Mouse (Mus musculus): ENCODE data around the gene Ybx3. TPM values are rescaled to one million over a fixed set of nuclear protein-coding genes. Genes with fewer than 3 reads are reported as not detected.
A peak's percentile ranks its signal among the peaks of the same experiment; 100 is the strongest.

Gene Ybx3
- total and polyA plus RNA-seq, 2 experiments from 2014 or later = 36.2 to 89.3 TPM

GRCm38 (mm10) chr6:131374594-131375340, 13.5 kb downstream of the Ybx3 start:
- no peak overlapping the region for H3K4me2 ChIP-seq (ENCODE audit: low read depth)
- no peaks in the 10 kb centered on the region for H3K9me3 ChIP-seq (ENCODE audit: low read length)
- WGBS = 67% methylated on average over 13 of the region's 13 CpGs
- peak; percentile 38 for DNase-seq
- H3K27me3 ChIP-seq (ENCODE audit: insufficient read depth, low read length) = no peaks in the 10 kb centered on the region
- no peak overlapping the region for H3K27ac ChIP-seq (ENCODE audit: low read depth, low read length)
- no peak overlapping the region for H3K9ac ChIP-seq
- no peak overlapping the region for H3K4me3 ChIP-seq (ENCODE audit: low read depth, low read length)
- ATAC-seq = peak; percentile 79
- H3K36me3 ChIP-seq (ENCODE audit: insufficient read depth) = peaks cover 41% of the 10 kb centered on the region
- TF ChIP-seq CTCF (IDR thresholded peaks at IDR 0.05; ENCODE audit: low read depth) = no peak
- H3K4me1 ChIP-seq (ENCODE audit: insufficient read depth) = no peaks in the 10 kb centered on the region; the same call in 1 of the 2 replicates

- Histone ChIP-seq H3K27me3 (ENCODE audit: insufficient read depth, low read length) (no peaks in the 10 kb centered on the region), H3K27ac (ENCODE audit: low read depth, low read length) (no peak overlapping the region), H3K4me1 (ENCODE audit: insufficient read depth) (no peaks in the 10 kb centered on the region; the same call in 1 of the 2 replicates), H3K4me2 (ENCODE audit: low read depth) (no peak overlapping the region), H3K9ac (no peak overlapping the region), H3K36me3 (ENCODE audit: insufficient read depth) (peaks cover 45% of the 10 kb centered on the region), H3K4me3 (ENCODE audit: low read depth, low read length) (no peak overlapping the region), H3K9me3 (ENCODE audit: low read length) (no peaks in the 10 kb centered on the region)
- TF ChIP-seq CTCF (IDR thresholded peaks at IDR 0.05; ENCODE audit: low read depth) = no peak
- ATAC-seq = no peak
- WGBS = 95% methylated on average over 5 of the region's 5 CpGs
- no peak for DNase-seq
Measured at GRCm38 (mm10) chr6:131373160-131373559, 15.1 kb downstream of the Ybx3 start.

DNA sequence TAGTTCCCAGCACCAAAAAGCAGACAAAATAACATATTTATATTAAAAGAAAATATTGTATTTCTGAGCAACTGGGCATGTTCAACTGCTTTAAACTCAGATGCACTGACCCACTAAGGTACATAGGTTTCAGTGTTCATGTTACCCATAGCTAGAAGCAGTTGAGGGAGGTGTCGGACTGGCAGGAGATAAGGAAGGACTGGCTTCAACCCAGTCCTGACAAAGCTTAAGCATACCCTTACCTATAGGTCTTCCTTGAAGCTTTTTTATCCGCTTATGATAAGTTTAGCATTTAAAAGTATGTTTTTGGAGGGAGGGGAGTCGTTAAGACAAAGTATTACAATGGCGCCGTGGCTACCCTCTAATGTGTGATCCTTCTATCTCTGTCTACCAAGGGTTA, 17.5 kb downstream of the Ybx3 start:
- DNase-seq (no peak), ATAC-seq (no peak)
- WGBS = 95% methylated on average over 5 of the region's 5 CpGs
- no peak overlapping the region for H3K4me2 ChIP-seq (ENCODE audit: low read depth)
- no peak overlapping the region for H3K27ac ChIP-seq (ENCODE audit: low read depth, low read length)
- H3K9me3 ChIP-seq (ENCODE audit: low read length) = no peaks in the 10 kb centered on the region
- H3K4me1 ChIP-seq (ENCODE audit: insufficient read depth) = no peaks in the 10 kb centered on the region; the same call in 1 of the 2 replicates
- TF ChIP-seq CTCF (IDR thresholded peaks at IDR 0.05; ENCODE audit: low read depth) = no peak
- H3K4me3 ChIP-seq (ENCODE audit: low read depth, low read length) = no peak overlapping the region
- no peaks in the 10 kb centered on the region for H3K27me3 ChIP-seq (ENCODE audit: insufficient read depth, low read length)
- H3K9ac ChIP-seq = no peak overlapping the region
- H3K36me3 ChIP-seq (ENCODE audit: insufficient read depth) = peaks cover 48% of the 10 kb centered on the region

- Histone ChIP-seq H3K27ac (ENCODE audit: low read depth, low read length) (no peak overlapping the region), H3K4me3 (ENCODE audit: low read depth, low read length) (no peak overlapping the region), H3K9me3 (ENCODE audit: low read length) (no peaks in the 10 kb centered on the region), H3K9ac (no peak overlapping the region), H3K36me3 (ENCODE audit: insufficient read depth) (peaks cover 45% of the 10 kb centered on the region), H3K4me1 (ENCODE audit: insufficient read depth) (no peaks in the 10 kb centered on the region; the same call in 1 of the 2 replicates), H3K27me3 (ENCODE audit: insufficient read depth, low read length) (no peaks in the 10 kb centered on the region), H3K4me2 (ENCODE audit: low read depth) (no peak overlapping the region)
- TF ChIP-seq CTCF (IDR thresholded peaks at IDR 0.05; ENCODE audit: low read depth) = no peak
- ATAC-seq (no peak), DNase-seq (no peak)
- WGBS = 87% methylated on average over 8 of the region's 8 CpGs
Measured at GRCm38 (mm10) chr6:131369866-131370616, 18.2 kb downstream of the Ybx3 start.

GRCm38 (mm10) chr6:131367101-131367500, 21.2 kb downstream of the Ybx3 start:
- ATAC-seq (peak; percentile 77), DNase-seq (peak; percentile 51)
- no peaks in the 10 kb centered on the region for H3K27me3 ChIP-seq (ENCODE audit: insufficient read depth, low read length)
- H3K9me3 ChIP-seq (ENCODE audit: low read length) = no peaks in the 10 kb centered on the region
- no peak overlapping the region for H3K27ac ChIP-seq (ENCODE audit: low read depth, low read length)
- 45% methylated on average over 4 of the region's 4 CpGs for WGBS
- peak; percentile 70 for TF ChIP-seq CTCF (IDR thresholded peaks at IDR 0.05; ENCODE audit: low read depth)
- no peak overlapping the region for H3K4me3 ChIP-seq (ENCODE audit: low read depth, low read length)
- H3K9ac ChIP-seq = no peak overlapping the region
- peaks cover 49% of the 10 kb centered on the region for H3K36me3 ChIP-seq (ENCODE audit: insufficient read depth)
- no peaks in the 10 kb centered on the region for H3K4me1 ChIP-seq (ENCODE audit: insufficient read depth)
- H3K4me2 ChIP-seq (ENCODE audit: low read depth) = no peak overlapping the region

GRCm38 (mm10) chr6:131364353-131364752, 23.9 kb downstream of the Ybx3 start:
- H3K4me1 ChIP-seq (ENCODE audit: insufficient read depth) = no peaks in the 10 kb centered on the region
- H3K9me3 ChIP-seq (ENCODE audit: low read length) = no peaks in the 10 kb centered on the region
- DNase-seq (no peak), ATAC-seq (no peak)
- 97% methylated on average over 2 of the region's 2 CpGs for WGBS
- H3K27ac ChIP-seq (ENCODE audit: low read depth, low read length) = no peak overlapping the region
- no peak overlapping the region for H3K4me2 ChIP-seq (ENCODE audit: low read depth)
- no peak overlapping the region for H3K9ac ChIP-seq
- H3K4me3 ChIP-seq (ENCODE audit: low read depth, low read length) = no peak overlapping the region
- peaks cover 44% of the 10 kb centered on the region for H3K36me3 ChIP-seq (ENCODE audit: insufficient read depth)
- TF ChIP-seq CTCF (IDR thresholded peaks at IDR 0.05; ENCODE audit: low read depth) = no peak
- no peaks in the 10 kb centered on the region for H3K27me3 ChIP-seq (ENCODE audit: insufficient read depth, low read length)

All from forebrain, postnatal 0 days (tissue).